Mouse (Mus musculus) spleen, adult 18-20 months (tissue): ENCODE measurements around the gene Prelid3b.
A peak's percentile ranks its signal among the peaks of the same experiment; 100 is the strongest.

ENCODE experiments used
- DNase-seq, 2 experiments: peaks; one replicate each; pipeline ENCODE4 v3.0.0; 2022; ENCODE audit warnings: mixed read lengths in 2 of 2

The Prelid3b gene

GRCm38 (mm10) chr2:174426856-174427255 is 46.0 kb downstream of the Prelid3b start:
- DNase-seq = no peak

DNA sequence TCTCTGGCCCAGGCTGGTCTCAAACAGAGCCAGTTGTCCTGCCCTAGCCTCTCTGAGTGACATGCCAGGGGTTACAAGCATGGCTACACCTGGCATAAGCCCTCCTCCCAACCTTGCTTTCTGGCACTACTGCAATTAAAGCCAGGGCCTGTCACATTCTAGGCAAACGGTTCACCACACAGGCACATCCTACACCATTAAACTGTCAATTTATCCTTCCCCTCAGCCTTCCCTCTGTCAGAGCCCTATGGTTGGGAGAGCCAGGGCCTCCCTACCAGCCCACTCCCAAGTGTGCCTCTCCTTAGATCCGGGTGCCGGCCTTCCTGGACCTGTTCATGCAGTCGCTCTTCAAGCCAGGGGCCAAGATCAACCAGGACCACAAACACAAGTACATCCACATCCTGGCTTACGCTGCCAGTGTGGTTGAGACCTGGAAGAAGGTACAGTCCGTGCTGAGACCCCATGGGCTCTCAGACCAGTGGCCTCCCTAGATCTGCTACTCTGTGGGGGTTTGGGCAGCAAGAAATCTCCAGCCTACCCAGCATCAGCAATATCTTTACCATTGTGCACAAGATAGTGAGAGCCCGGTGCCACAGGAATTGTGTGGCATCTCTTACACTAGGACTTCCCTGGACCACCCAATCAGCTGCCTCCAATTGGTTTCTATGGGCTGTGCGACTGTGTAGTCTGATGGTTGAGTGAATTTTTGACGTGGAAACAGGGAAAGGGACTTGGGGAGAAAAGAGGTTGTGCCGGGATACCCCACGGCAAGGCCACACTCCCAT is 48.4 kb downstream of the Prelid3b start:
- no peak for DNase-seq

- no peak for DNase-seq
Measured at GRCm38 (mm10) chr2:174421107-174421506, 51.8 kb downstream of the Prelid3b start.

- DNase-seq = peak; percentile 91 to 95
Measured at GRCm38 (mm10) chr2:174415731-174416310, 57.1 kb downstream of the Prelid3b start, which contains the start of gene Nelfcd. Gene Nelfcd, plus strand, starts transcription at chr2:174415804.
